Comparison of ENCODE assay signal across 7 mouse cellular contexts in genomic region chr9:36796781-36797555, GRCm38 (mm10). TPM values are rescaled to one million over a fixed set of nuclear protein-coding genes. Genes with fewer than 3 reads are reported as not detected.
DNase-seq lines count a peak whose midpoint lies in the region; ATAC-seq lines count a peak whose summit lies in the region.

TSS of gene Ei24 (minus strand) at chr9:36797393.

- WGBS in embryonic facial prominence, embryonic 12.5 days = under 1% methylated on average over 63 of the region's 66 CpGs
- WGBS in limb, embryonic 10.5 days = under 1% methylated on average over 66 of the region's 66 CpGs
- under 1% methylated on average over 64 of the region's 66 CpGs for WGBS in midbrain, embryonic 12.5 days

- no peaks in the 10 kb centered on the region for H3K9me3 ChIP-seq in embryonic facial prominence, embryonic 12.5 days
- H3K9me3 ChIP-seq in limb, embryonic 10.5 days (replicated peaks) = no peaks in the 10 kb centered on the region
- no peaks in the 10 kb centered on the region for H3K9me3 ChIP-seq in midbrain, embryonic 12.5 days

- H3K4me1 ChIP-seq in embryonic facial prominence, embryonic 12.5 days = peaks cover 7% of the 10 kb centered on the region; the same call in 1 of the 2 replicates
- peaks cover 13% of the 10 kb centered on the region for H3K4me1 ChIP-seq in limb, embryonic 10.5 days
- peaks cover 19% of the 10 kb centered on the region for H3K4me1 ChIP-seq in midbrain, embryonic 12.5 days

- H3K4me2 ChIP-seq in embryonic facial prominence, embryonic 12.5 days (replicated peaks) = peak within 1 kb of the TSS; percentile 79
- H3K4me2 ChIP-seq in midbrain, embryonic 12.5 days (replicated peaks) = peak within 1 kb of the TSS; percentile 92

- H3K9ac ChIP-seq in embryonic facial prominence, embryonic 12.5 days = peak within 1 kb of the TSS; percentile 97
- peak within 1 kb of the TSS; percentile 98 for H3K9ac ChIP-seq in midbrain, embryonic 12.5 days (replicated peaks)

- H3K4me3 ChIP-seq in embryonic facial prominence, embryonic 12.5 days = peak within 1 kb of the TSS; percentile 89
- H3K4me3 ChIP-seq in limb, embryonic 10.5 days = peak within 1 kb of the TSS; percentile 75
- H3K4me3 ChIP-seq in midbrain, embryonic 12.5 days = peak within 1 kb of the TSS; percentile 93

- peak within 1 kb of the TSS; percentile 78; the same call in 1 of the 2 replicates for H3K27ac ChIP-seq in embryonic facial prominence, embryonic 12.5 days
- H3K27ac ChIP-seq in limb, embryonic 10.5 days = peak within 1 kb of the TSS; percentile 92
- H3K27ac ChIP-seq in midbrain, embryonic 12.5 days (replicated peaks) = peak within 1 kb of the TSS; percentile 64

- H3K27me3 ChIP-seq in embryonic facial prominence, embryonic 12.5 days = no peaks in the 10 kb centered on the region
- H3K27me3 ChIP-seq in limb, embryonic 10.5 days (ENCODE audit: low read depth, poor library complexity, severe bottlenecking) = no peaks in the 10 kb centered on the region
- no peaks in the 10 kb centered on the region for H3K27me3 ChIP-seq in midbrain, embryonic 12.5 days

- DNase-seq in adrenal gland, postnatal 36 days = peak; percentile 97 to 98
- peak; percentile 99 for DNase-seq in heart, adult 11 months
- peak; percentile 97 for DNase-seq in kidney, adult 18-20 months
- DNase-seq in limb, embryonic 10.5 days (ENCODE audit: low spot score) = peak; percentile 96
- peak; percentile 74 for DNase-seq in skeletal muscle tissue, adult 2 months (ENCODE audit: low read depth, low spot score)

- ATAC-seq in embryonic facial prominence, embryonic 12.5 days (ENCODE audit: insufficient number of reproducible peaks, insufficient read depth, low FRiP score, low TSS enrichment) = peak; percentile 98
- ATAC-seq in midbrain, embryonic 12.5 days (ENCODE audit: low FRiP score, low read depth) = peak; percentile 100

- H3K36me3 ChIP-seq in embryonic facial prominence, embryonic 12.5 days = peaks cover 7% of the 10 kb centered on the region
- peaks cover 9% of the 10 kb centered on the region for H3K36me3 ChIP-seq in limb, embryonic 10.5 days
- 0 out of 2 replicates have a peak, but pooled peaks cover 7% of the 10 kb centered on the region for H3K36me3 ChIP-seq in midbrain, embryonic 12.5 days

RNA-seq across cellular contexts. Expression of gene Ei24, which starts in this region (rescaled TPM):
- 100 to 1,000 TPM; 116 to 133 TPM for total RNA-seq in adrenal gland, postnatal 36 days (2021)
- 118 and 121 TPM in 2 replicates for polyA plus RNA-seq in embryonic facial prominence, embryonic 12.5 days (2016; fragmentation: Nextera tagmentation; extraction: Ambion mirVana)
- polyA plus RNA-seq in limb, embryonic 10.5 days (2016; fragmentation: Nextera tagmentation; extraction: Ambion mirVana) = 84.3 and 91.1 TPM in 2 replicates
- polyA plus RNA-seq in midbrain, embryonic 12.5 days (2016; fragmentation: Nextera tagmentation; extraction: Ambion mirVana) = 107 and 109 TPM in 2 replicates

Comparison
In these comparisons a context has a peak if more than half of its experiments do, and no peak if none do; other contexts are left out.
1. Peak in every context shown above with its lines: DNase-seq, ATAC-seq, H3K4me3 ChIP-seq and H3K27ac ChIP-seq.